Mouse (Mus musculus): Measurements from ENCODE around the gene Gtf2a2. TPM values are rescaled to one million over a fixed set of nuclear protein-coding genes. Genes with fewer than 3 reads are reported as not detected.
A peak's percentile ranks its signal among the peaks of the same experiment; 100 is the strongest.

Gene Gtf2a2
- polyA plus RNA-seq, 1 experiment: 71.1 TPM

GRCm38 (mm10) chr9:70072387-70072786 lies 60.0 kb downstream of the Gtf2a2 start:
- Histone ChIP-seq H3K27me3 (ENCODE audit: control insufficient read depth, insufficient read depth, insufficient read length) (no peaks in the 10 kb centered on the region), H3K4me3 (no peak overlapping the region), H3K36me3 (ENCODE audit: control insufficient read depth, insufficient read depth) (no peaks in the 10 kb centered on the region), H3K79me2 (ENCODE audit: control insufficient read depth, insufficient read depth) (no peaks in the 10 kb centered on the region), H3ac (ENCODE audit: control insufficient read depth, insufficient read length) (no peak overlapping the region), H3K4me2 (ENCODE audit: low read depth) (no peak overlapping the region)
- TF ChIP-seq MYOD1 (IDR thresholded peaks at IDR 0.05; ENCODE audit: control insufficient read depth in 1 of 3, insufficient read length in 2 of 3, low read depth in 2 of 3) (peak in 2 of 3 experiments; percentile 24 to 49), MYOG (IDR thresholded peaks at IDR 0.05; ENCODE audit: control insufficient read depth in 1 of 3, insufficient read depth in 1 of 3, insufficient read length in 2 of 3, low read depth in 2 of 3) (peak in 1 of 3 experiments; percentile 44), MAX (IDR thresholded peaks at IDR 0.05; ENCODE audit: low read depth) (no peak)

Other genes starting within 250 kb of the Gtf2a2 start
- gene Bnip2, start 23.1 kb upstream of the Gtf2a2 start, polyA plus RNA-seq (2012; fragmentation: generic; extraction: Trizol): 96.8 TPM
- gene Gcnt3, start 25.5 kb downstream of the Gtf2a2 start, polyA plus RNA-seq (2012; fragmentation: generic; extraction: Trizol): 0.05 TPM
- gene Fam81a, start 130.0 kb downstream of the Gtf2a2 start, polyA plus RNA-seq (2012; fragmentation: generic; extraction: Trizol): 0.20 TPM
- 26.5 TPM for gene Myo1e, start 194.8 kb downstream of the Gtf2a2 start, polyA plus RNA-seq (2012; fragmentation: generic; extraction: Trizol)

Measured in myocyte (in vitro differentiated cells).